Mouse (Mus musculus) retina, adult 2 months (tissue): ENCODE results near the gene Adam15.
A peak's percentile ranks its signal among the peaks of the same experiment; 100 is the strongest.

Source experiments
- DNase-seq: peaks from one replicate; pipeline ENCODE4 v3.0.0-alpha.2; 2012; ENCODE audit warnings: low read depth, low spot score

Adam15 gene

GRCm38 (mm10) chr3:89384331-89385076 lies 34.7 kb upstream of the Adam15 start:
- DNase-seq = peak; percentile 84

- DNase-seq = no peak
Observed at GRCm38 (mm10) chr3:89383651-89384255, 34.0 kb upstream of the Adam15 start.

- no peak for DNase-seq
Observed at GRCm38 (mm10) chr3:89382950-89383349, 33.2 kb upstream of the Adam15 start.

GRCm38 (mm10) chr3:89382033-89382882 lies 32.5 kb upstream of the Adam15 start:
- no peak for DNase-seq

GRCm38 (mm10) chr3:89381233-89381632 lies 31.4 kb upstream of the Adam15 start:
- DNase-seq = no peak

- DNase-seq = no peak
Observed at GRCm38 (mm10) chr3:89380711-89381110, 30.9 kb upstream of the Adam15 start.

- DNase-seq = no peak
Observed at GRCm38 (mm10) chr3:89380291-89380690, 30.5 kb upstream of the Adam15 start.

GRCm38 (mm10) chr3:89379388-89380131 lies 29.8 kb upstream of the Adam15 start:
- DNase-seq = no peak

GRCm38 (mm10) chr3:89378394-89379067 lies 28.7 kb upstream of the Adam15 start:
- DNase-seq = no peak

GRCm38 (mm10) chr3:89377831-89378230 lies 28.0 kb upstream of the Adam15 start:
- DNase-seq = no peak

GRCm38 (mm10) chr3:89373581-89374231 lies 23.9 kb upstream of the Adam15 start:
- no peak for DNase-seq

GRCm38 (mm10) chr3:89367338-89367737 lies 17.5 kb upstream of the Adam15 start:
- DNase-seq = no peak

GRCm38 (mm10) chr3:89365486-89366414 lies 16.0 kb upstream of the Adam15 start:
- no peak for DNase-seq

- DNase-seq = no peak
Observed at GRCm38 (mm10) chr3:89365153-89365485, 15.3 kb upstream of the Adam15 start, which contains the start of gene Dcst1. Gene Dcst1 (minus strand): TSS chr3:89365253.

- DNase-seq = no peak
Observed at GRCm38 (mm10) chr3:89364631-89365030, 14.8 kb upstream of the Adam15 start.

GRCm38 (mm10) chr3:89361675-89362074 lies 11.9 kb upstream of the Adam15 start, which contains the start of gene Dcst2:
Gene Dcst2 (plus strand): TSS chr3:89361975.
- DNase-seq = no peak

- DNase-seq = no peak
Observed at GRCm38 (mm10) chr3:89360237-89360636, 10.4 kb upstream of the Adam15 start.

- DNase-seq = no peak
Observed at GRCm38 (mm10) chr3:89359630-89360029, 9.8 kb upstream of the Adam15 start.

- DNase-seq = no peak
Observed at GRCm38 (mm10) chr3:89356029-89356428, 6.2 kb upstream of the Adam15 start.
